Mouse (Mus musculus) urinary bladder, adult 18-20 months (tissue): Measurements from ENCODE around the gene Ddx56.

ENCODE experiments used
- DNase-seq, 2 experiments: peaks; one replicate each; pipeline ENCODE4 v3.0.0; 2022; ENCODE audit warnings: low spot score in 2 of 2, mixed read lengths in 2 of 2

Gene Ddx56

DNA sequence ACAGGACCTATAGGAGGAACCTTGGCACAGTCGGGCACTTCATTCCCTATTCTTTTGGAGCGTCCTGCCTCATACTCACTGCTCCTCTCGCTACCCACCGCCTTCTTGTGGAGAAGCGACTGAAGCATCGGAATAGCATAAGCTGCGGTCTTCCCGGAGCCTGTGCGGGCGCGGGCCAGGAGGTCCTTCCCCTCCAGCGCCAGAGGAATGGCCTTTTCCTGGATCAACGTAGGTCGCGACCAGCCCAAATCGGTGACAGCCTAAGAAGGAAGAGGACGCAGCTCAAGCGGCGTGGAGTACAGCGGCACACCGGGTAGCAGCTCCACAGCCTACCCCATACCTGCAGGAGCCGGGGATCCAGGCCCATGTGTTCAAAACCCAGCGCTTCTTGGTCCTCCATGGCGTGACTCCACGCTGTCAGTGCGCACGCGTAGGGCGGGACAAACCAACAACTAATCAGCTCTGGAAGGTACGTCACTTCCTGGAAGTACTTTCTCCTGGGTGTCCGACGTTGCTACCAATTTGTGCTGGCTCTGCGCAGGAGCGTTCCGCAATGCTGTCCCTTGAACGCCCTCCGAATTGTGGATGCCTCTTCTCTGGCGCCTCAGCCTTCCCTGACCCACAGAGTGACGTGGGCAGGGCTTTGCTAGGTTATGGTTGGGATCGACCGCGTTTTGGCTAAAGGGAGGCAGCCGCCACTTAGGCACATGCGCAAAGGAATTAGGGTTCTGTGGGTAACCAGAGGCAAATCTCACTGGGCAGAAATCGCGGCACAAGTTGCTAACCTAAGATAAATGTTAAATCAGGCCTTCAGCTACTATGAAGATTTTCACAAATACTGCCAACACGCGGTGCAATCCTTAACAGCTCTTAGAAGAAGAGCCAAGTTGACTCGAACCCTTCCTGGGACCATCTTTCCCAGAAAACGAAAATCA, at the start of gene Ddx56:
Ddx56 (minus strand) TSS at position 453 of the 935 bp plus-strand sequence.
- peak; percentile 83 to 88 for DNase-seq

DNA sequence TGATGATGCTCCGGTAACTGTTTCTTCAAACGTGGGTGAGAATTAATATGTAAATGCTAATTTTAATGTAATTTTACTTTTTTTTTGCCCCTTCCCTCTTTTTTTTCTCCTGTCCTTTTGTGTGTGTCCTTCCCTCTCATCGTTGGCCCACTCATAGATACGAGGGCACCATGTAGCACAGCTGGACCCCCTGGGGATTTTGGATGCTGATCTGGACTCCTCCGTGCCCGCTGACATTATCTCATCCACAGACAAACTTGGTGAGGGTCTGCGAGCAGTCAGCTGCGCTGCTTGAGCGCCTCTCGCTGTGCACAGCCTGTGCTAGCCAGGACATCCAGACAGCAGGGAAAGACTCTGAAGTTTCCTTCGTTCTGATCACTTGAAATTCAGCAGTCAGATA, 49.2 kb upstream of the Ddx56 start:
- DNase-seq = no peak

DNA sequence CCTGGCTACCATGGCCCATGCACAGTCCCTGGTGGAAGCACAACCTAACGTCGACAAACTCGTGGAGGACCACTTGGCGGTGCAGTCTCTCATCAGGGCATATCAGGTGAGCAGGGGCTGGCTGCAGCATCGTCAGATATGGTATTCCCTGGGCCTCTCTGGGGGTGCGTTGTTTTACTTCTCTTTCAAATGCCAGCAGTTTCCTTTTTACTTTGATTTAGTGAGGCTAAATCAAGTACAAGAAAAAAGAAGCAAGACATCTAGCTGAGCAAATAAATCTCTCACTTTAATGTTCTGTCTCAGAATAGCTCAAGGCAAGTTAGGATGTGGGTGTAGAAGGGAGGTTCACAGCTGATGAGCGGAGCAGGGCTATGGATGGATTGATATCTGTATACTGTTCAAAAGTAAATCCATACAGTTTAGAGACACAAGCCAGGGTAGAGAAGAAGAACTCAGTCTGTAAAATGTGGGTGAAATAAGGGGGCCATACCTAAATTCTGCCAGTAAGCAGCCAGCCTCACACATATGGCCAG, 46.4 kb upstream of the Ddx56 start:
- DNase-seq = no peak

DNA sequence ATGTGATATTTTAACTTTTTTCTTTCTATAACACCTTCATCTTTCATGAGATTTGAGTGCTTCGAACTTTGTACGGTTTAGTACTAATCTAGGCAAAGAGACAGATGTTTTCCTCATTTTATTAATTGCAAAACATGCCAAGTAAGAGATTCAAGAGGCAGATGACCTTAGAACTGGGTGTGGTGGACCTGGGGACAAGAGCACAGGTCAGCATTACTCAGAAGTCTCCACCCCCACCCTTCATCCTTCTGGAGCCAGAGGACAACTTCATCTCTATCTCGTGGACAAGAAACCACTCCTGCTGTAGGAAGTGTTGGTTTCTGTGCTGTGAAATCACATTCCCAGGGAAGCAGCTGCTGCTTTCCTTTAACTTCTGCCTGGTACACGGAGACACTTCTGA, 40.6 kb upstream of the Ddx56 start:
- no peak for DNase-seq

DNA sequence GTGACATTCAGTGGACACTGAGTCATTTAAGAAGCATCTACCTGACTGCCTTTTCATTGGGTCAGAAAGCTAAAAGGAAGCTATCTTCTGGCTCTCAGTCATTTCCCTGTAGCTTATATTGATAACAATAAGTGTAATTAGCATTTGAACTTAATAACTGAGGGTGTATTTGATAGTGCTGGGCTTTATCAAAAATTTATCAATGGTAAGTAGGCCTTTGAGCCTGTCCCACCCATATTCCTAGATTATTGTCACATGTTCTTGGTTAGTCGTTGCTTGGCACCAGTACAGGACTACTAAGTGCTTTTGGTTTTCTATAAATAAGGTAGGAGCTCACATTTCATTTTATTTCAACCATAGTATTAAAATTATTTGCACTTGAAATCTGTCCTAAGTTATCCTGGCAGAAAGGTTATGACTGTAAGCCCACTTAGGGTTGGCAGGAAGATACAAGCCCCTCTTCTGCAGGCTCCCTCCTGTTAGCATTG, 38.4 kb upstream of the Ddx56 start:
- DNase-seq = no peak

DNA sequence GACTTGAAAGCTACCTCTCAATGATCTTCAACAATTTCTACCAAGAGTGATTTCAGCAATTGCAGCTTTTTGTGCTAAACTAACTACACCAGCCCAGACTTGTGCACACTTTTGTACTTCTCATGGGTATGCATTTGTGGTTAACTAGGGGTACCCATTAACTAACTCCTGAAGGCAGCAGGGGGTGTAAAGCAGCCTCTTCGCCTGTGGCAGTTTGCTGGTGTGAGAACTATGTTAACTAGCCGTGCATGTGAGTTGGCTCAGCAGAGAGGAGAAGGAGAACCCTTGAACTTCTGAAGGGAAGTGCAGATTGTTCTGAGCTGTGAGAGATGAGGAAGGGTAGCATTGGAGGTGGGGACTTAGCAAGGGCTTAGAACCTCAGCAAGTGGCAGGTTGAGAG, 35.2 kb upstream of the Ddx56 start:
- no peak for DNase-seq

DNA sequence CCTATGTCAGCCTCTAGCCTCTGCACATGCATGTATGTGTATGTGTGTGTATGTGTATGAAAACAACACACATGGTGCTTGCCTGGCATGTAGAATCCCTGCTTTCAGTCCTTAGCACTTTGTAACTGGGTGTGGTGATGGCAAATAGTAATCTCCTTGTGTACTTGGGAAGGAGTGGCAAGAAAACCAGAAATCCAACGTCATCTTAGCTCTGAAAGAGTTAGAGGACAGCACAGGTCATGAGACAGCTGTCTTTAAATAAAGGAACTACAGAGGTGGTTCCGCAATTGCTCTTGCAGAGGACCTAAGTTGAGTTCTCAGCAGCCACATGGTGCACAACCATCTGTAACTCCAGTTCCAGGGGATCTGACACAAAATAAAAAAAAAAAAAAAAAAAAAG, 31.9 kb upstream of the Ddx56 start:
- DNase-seq = no peak

DNA sequence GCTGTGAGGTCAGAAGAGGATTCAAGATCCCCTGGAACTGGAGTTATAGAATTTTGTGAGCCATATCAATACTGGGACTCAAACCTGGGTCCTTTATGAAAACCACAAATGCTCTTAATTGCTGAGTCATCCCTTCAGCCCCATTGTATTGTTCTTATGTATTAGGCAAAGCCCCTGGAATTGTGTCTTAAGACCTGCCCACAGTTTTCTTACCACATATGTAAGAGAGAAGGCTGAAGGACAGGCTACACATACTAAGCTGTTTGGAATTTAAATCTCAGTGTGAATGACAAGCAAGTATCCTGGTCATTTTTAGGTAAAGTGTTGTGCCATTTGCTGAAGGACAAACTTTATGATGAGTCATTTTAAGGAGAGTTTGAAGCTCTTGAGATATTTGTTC, 28.5 kb upstream of the Ddx56 start:
- DNase-seq = no peak

DNA sequence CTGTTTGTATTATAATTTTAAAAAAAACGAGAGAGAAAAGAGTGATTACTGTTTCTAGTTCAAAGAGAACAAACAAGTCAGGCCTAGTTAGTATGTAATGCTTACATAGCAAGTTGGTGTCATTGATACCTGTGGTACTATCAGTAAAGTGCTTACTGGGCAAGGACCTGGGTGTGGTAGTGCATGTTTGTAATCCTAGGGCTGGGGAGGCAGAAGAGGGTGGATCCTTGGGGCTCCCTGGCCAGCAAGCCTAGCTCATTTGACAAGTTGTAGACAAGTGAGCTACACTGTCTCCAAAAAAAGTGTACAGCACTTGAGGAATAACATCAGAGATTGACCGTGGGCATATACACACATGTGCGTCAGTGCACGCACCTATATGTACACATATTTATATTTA, 27.1 kb upstream of the Ddx56 start:
- DNase-seq = no peak

DNA sequence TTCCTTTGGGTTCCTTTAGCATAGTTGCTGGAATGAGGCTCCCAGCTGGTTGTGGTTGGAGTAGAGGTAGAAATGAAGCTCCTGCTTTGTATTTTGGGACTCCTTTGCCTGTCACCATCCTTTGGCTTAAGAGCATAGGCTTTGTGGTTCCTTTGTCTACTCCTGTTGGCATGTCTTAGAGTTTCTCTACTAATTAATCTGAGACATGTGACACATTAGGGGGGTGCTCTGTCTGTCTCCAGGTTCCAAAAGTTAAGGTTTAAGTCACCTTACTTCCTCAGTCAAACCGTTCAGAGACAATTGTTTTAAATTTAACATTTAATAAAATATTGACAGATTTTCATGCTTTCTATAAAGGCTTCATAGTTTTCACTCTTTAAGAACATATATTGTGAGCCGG, 26.0 kb upstream of the Ddx56 start:
- DNase-seq = no peak

DNA sequence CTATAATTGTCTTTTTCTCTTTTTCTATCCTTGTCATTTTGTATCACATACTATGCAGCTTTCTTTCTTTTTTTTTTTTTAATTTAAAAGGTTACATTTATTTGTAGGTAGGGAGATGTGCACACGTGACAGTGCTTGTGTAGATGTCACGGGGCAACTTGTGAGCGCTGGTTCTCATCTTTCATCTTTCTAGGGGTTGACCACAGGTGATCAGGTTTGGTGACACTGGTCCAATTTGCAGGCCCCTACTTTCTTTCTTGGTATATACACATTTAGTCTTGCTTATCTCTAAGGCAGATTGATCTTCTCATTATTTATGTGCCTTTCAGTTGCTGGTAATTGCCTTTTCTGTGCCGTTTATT, 25.4 kb upstream of the Ddx56 start:
- no peak for DNase-seq

DNA sequence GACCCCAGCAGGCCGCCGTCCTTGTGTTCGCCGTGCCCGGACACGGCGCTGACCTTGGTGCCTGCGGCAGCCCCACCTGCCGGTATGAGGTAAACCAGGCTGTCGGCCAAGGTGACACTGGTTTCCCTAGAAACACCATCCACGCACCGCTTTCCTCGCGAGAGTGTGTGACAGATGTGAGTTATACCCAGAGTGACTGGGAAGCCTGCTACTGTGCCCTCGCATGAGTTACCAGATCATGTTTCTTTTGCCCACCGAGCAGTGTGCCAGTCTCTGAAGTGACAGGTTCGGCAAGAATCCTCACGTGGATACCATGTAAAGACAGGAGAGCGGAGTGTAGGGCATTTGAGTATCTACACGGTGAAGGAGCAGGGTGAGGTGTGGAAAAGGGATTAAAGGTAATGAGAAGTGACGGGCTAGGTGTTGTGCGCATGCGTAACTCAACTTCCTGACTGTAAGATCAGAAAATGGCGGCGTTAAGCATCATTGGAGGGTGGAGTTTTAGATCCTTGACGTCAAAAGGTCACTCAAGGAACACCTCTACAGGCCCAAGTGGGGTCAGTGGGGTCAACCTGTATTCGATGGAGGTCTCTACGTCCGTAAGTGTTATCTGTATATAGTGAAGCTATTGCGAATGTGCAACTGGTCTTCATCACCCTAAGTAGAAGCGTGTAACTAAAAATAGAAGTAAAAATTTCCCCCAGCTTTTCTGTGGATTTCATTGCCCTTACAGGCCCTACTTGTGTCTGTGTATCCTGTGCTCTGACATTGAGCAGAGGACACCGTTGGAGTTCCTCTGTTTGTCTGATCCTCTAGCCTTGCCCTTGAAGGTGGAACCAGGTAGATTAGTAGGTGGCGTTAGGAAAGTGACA, 24.8 kb upstream of the Ddx56 start:
- DNase-seq = peak; percentile 15 to 85

DNA sequence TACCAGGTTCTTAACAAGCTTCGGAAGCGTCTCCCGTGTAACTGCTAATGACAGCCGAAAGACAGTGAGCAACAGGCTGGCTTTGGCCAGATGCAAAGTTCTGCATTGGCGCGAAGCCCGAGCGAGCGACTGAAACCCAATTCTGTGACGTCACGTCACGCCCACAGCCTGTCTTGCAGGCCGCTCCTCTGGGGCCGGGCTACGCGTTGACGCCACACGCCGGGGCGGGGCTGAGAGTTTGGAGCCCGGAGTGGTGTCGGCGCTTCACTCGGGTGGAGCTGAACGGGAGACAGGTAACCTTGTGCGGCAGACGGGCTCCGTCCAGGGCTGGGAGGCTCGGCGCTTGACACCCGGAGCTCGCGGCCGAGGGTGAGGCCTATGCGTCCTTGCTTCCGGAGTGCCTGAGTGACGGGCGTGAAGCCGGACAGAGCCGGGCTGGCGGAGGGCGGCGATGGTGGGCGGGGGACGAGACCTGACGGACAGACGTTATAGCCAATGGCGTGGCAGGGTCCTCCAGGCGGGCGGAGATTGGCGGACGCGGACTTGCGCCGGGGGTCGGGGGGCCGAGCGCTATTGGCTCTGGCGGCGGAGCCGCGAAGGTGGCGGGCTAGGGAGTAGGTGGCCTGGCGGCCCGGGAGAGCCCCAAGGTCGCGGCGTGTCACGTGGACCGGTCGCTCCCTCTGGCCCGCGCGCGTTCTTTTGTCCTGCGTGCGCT, 24.0 kb upstream of the Ddx56 start, which contains the start of gene Ogdh:
Ogdh (plus strand) TSS at position 233 of the 715 bp plus-strand sequence.
- DNase-seq = peak; percentile 96 to 99

DNA sequence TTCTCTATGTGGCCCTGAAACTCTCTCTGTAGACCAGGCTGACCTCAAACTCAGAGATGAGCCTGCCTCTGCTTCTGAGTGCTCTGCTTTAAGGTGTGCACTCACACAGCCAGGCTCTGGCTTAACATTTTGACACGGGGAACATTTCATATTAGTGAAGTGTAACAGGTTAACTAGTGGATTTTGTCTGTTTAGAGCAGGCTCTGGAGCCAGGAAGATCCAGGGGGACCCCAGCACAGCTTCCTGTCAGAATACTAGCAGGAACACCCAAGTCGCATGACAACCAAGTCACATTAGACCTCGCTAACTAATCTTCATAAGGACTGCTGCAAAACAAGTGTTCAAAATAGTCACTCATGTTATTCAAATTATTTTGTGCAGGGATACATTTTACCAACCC, 23.3 kb upstream of the Ddx56 start:
- no peak for DNase-seq

DNA sequence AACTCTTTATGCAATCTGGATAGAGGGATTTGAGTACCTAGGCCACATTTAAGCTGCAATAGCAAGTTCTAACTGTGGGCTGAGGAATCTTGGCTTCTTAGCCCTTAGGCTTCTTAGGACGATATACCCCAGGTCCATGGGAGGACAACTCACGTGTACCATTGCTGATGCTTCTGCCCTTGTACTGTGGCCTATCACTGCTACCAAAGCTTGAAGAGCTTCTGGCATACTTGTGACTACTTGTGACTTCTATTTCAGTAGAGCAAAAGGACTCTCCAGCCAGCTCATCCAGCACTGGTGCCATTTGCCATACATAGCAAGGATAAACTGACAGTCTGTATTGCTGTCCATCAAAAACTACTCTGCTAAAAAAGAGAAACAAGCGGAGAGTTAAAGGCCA, 22.6 kb upstream of the Ddx56 start:
- DNase-seq = no peak

DNA sequence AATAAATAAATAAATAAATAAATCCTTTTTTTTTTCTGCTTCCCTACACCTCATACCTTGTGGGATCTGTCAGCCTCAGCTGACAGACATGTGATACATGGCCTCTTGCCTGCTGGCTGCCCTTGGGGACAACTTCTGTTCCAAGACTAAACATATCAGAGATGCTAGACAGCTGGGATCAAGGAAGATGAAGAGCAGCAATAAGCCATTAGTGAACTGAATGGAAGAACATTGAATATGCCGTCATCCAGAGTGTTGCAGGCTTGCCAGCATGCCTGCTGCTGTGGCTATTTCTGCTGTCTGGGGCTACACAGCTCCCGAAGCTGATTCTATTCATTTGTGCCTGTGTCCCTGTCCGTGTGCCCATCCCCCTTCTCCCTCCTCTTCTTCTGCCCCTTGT, 15.4 kb upstream of the Ddx56 start:
- DNase-seq = no peak

DNA sequence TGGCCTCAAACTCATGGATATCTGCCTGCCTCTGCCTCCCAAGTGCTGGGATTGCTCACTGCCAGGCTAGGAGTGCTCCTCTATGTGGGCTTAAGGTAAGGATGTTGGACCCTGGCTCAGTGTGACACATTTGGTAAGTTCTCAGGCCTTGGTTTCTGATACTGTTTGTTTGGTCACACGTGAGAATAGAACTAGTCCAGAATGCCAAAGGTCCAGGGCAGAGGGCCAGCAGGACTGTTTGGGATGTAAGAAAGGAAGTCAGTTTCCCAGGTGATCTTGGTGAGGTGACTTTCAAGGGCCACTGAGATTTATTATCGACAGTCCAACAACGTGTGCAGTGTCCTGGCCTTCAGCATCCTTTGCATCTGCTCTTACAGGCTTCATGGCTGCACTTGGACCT, 8.9 kb upstream of the Ddx56 start:
- DNase-seq = no peak

DNA sequence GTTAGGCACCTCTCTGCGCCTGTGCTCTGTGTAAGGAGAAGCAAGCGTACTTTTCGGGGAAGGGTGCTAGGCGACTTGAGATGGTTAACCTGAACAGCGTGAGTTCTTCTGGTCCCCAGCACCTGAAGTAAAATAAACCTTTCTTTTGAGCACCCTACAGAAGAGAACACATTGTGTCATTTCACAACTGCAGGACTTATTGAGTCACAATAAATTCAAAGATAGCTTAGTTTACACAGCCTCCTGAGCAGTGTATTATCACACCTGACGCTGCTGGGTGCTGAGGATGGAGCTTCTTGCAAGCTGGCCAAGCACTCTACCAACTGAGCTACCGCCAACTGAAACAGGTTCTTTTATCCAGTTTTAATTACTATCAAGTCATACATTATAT, 7.5 kb upstream of the Ddx56 start:
- no peak for DNase-seq

DNA sequence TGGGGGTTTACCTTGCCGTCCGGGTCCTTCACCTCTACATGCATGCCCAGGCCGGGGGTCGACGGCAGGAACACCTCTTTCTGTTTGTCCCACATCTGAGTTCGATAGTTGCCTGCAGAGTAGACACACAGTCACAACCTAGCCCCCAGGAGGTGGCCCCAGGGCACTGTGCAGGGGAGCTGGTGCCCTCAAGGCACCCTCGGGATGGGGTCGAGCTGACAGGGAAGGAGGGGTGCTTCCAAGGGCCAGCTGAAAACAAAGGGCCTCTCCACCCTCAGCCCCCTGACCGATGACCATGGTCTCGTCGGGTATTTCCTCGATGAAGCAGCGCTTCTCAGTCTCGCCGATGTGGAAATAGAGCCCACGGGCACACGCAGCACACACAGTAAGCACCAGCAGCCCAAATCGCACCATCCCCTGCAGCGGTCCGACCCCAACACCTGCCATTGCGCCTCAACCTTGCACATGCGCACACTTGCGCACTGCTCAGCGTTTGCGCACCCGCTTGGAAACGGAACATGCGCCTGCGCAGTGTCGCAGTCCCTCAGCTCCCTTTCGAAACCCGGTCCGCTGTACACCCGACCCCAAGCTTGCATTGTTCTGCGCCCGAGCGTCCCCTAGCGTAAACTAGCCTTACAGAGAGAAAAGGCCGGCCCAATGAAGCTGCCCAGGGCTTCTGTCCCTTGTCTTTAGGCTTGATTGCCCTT, 7.0 kb upstream of the Ddx56 start, which contains the start of gene Tmed4:
Tmed4 (minus strand) TSS at position 484 of the 707 bp plus-strand sequence.
- peak; percentile 93 to 95 for DNase-seq

DNA sequence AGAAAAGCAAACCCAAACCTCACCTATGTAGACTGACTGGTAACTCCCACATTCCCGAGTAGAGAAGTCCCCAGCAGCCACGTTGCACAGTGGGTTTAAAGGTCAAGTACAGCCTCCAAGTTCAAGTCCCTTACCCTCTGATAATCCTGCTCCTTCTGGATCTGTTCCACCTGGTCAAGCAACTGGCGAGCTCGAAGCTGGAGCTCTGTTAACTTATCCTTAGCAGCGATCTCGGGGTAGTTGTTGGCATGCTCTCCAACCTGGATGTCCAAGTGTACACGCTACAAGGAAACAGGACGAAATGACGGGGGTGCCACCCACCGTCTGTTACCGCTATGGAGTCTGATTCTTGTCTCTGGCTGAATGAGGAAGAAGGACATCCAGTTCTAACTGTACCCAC, 6.0 kb upstream of the Ddx56 start:
- no peak for DNase-seq

DNA sequence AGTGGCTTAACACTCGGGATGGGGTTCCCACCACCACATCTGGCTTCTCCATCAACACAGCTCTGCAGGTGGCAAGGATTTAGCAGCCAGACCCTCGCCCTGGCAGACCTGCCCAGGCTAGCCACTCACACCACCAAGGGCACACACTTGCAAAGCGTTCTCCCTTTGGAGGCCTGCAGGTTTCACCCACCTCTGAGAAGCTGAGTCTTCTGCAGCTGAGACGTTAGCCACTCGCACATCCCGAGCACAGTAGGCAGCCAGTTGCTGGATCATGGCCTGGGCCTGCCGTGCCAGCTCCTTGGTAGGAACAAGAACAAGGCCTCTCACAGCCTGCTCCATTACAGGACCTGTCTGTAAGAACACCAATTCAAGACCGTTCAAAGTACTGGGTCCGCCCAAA, 951 bp downstream of the Ddx56 start:
- DNase-seq = no peak
